Mouse (Mus musculus) gastrocnemius, postnatal 10 days (tissue): Measurements from ENCODE around the gene Dennd1b. TPM values are rescaled to one million over a fixed set of nuclear protein-coding genes. Genes with fewer than 3 reads are reported as not detected.
A peak's percentile ranks its signal among the peaks of the same experiment; 100 is the strongest.

Experiments
- DNase-seq: peaks from one replicate; pipeline ENCODE4 v3.0.0; 2021; ENCODE audit warnings: mixed read lengths
- total RNA-seq, 2 experiments: library from RNA; stranded (reverse); gene quantifications; 2 replicates each; pipeline ENCODE4 v1.2.3; 2021

Gene Dennd1b
- total RNA-seq, 2 experiments from 2014 or later, result 20.2 to 23.6 TPM

- DNase-seq, result peak; percentile 36
Observed at GRCm38 (mm10) chr1:139080517-139081386, 117.5 kb downstream of the Dennd1b start.

- no peak for DNase-seq
Observed at GRCm38 (mm10) chr1:139083382-139083781, 120.1 kb downstream of the Dennd1b start.

- no peak for DNase-seq
Observed at GRCm38 (mm10) chr1:139087564-139087963, 124.3 kb downstream of the Dennd1b start.

- no peak for DNase-seq
Observed at GRCm38 (mm10) chr1:139090744-139091143, 127.5 kb downstream of the Dennd1b start.

- no peak for DNase-seq
Observed at GRCm38 (mm10) chr1:139091701-139092100, 128.5 kb downstream of the Dennd1b start.

GRCm38 (mm10) chr1:139092144-139092543, 128.9 kb downstream of the Dennd1b start:
- DNase-seq, result no peak

GRCm38 (mm10) chr1:139092722-139093121, 129.5 kb downstream of the Dennd1b start:
- no peak for DNase-seq

GRCm38 (mm10) chr1:139096369-139096768, 133.1 kb downstream of the Dennd1b start:
- no peak for DNase-seq

GRCm38 (mm10) chr1:139098088-139098487, 134.9 kb downstream of the Dennd1b start:
- DNase-seq, result no peak

- no peak for DNase-seq
Observed at GRCm38 (mm10) chr1:139101725-139102124, 138.5 kb downstream of the Dennd1b start.

- DNase-seq, result no peak
Observed at GRCm38 (mm10) chr1:139108251-139108650, 145.0 kb downstream of the Dennd1b start.

- DNase-seq, result no peak
Observed at GRCm38 (mm10) chr1:139122626-139123025, 159.4 kb downstream of the Dennd1b start.

GRCm38 (mm10) chr1:139139644-139140043, 176.4 kb downstream of the Dennd1b start:
- no peak for DNase-seq

- no peak for DNase-seq
Observed at GRCm38 (mm10) chr1:139145516-139145915, 182.3 kb downstream of the Dennd1b start.

- no peak for DNase-seq
Observed at GRCm38 (mm10) chr1:139146306-139146705, 183.1 kb downstream of the Dennd1b start.

- no peak for DNase-seq
Observed at GRCm38 (mm10) chr1:139153006-139153405, 189.8 kb downstream of the Dennd1b start.

- no peak for DNase-seq
Observed at GRCm38 (mm10) chr1:139153493-139153892, 190.3 kb downstream of the Dennd1b start.

GRCm38 (mm10) chr1:139156397-139156796, 193.2 kb downstream of the Dennd1b start:
- no peak for DNase-seq

GRCm38 (mm10) chr1:139161619-139162018, 198.4 kb downstream of the Dennd1b start:
- DNase-seq, result no peak

GRCm38 (mm10) chr1:139162814-139163213, 199.6 kb downstream of the Dennd1b start:
- no peak for DNase-seq

- no peak for DNase-seq
Observed at GRCm38 (mm10) chr1:139174058-139174832, 211.0 kb downstream of the Dennd1b start.

- no peak for DNase-seq
Observed at GRCm38 (mm10) chr1:139179707-139180106, 216.5 kb downstream of the Dennd1b start.

GRCm38 (mm10) chr1:139180481-139181149, 217.4 kb downstream of the Dennd1b start:
- no peak for DNase-seq
